Mouse (Mus musculus) spleen, adult 18-20 months (tissue): ENCODE data around the gene Gm45521.

ENCODE experiments used
- DNase-seq, 2 experiments: peaks; one replicate each; pipeline ENCODE4 v3.0.0; 2022; ENCODE audit warnings: mixed read lengths in 2 of 2

The Gm45521 gene

DNA sequence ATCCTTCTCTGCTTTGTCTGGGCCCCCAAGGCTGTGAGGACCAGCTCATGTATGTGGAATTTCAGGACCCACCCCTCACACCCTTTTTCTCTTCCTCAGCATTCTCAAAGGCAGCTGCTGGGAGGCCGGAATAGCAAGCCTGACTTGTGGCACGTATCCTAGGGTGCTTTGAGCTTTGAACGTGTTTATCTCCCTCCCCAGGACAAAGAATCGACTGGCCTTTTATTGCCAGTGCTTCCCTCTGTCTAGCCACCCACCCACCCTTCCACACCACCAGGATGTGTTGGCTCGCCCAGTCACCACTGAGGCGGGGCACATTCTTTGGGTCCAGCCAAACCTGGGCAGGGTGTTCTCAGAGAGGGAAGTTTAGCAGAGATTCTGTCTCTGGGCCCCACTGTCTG lies 3.0 kb upstream of the Gm45521 start:
- no peak for DNase-seq

DNA sequence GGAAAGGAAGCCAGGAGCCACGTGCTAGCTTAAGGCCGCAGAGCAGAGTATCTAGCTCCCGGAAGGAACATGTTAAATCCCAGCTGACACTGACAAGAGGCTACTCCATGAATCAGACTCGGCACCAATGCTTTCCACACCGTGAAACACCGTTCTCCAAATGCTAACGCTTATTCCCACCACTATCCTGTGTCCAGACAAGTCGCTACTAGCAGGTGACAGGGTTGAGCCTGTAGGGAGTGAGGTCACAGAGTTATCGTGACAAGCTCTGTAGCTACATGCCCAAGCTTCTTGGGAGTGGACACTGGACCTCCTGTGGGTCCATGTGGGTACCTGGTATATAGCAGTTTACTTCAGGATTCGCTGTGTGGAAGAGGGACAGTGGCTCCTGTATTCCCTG lies 661 bp upstream of the Gm45521 start:
- no peak for DNase-seq

DNA sequence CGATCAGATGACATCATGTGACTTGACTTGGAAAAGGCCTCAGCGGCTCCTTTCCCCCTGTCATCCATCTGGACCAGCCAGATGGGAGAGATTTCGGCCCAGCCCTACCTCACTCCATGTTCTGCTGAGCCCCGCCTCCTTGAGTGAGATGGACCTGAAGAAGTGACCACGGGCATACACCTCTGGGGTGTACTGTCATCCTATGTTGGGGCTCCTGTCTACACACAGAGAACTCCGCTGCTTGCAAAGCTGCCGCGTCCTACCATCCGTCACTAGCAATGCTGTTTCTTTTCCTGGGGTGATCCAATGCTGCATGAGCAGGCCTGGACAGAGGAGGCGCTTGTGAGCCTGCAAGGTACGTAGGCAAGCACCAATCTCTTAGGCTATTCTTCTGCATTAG lies 3.5 kb downstream of the Gm45521 start:
- DNase-seq, result no peak

DNA sequence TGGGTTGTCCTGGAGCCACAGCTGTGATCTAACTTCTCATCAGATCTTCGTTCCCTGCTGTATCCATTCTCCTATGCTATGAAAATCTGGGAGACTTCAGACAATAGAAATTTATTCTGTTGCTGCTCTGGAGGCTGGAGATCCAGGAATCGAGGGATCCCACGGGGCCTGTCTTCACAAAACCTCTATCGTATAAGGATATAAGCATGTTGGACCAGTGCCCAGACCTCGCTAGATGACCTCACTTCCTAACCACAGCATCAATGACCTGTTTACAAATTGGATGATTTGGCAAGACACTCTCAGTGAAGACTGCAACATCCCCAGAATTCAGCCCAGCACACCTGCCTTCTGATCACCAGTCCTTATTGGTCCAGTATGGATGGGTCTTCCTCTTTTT lies 4.6 kb downstream of the Gm45521 start:
- no peak for DNase-seq

DNA sequence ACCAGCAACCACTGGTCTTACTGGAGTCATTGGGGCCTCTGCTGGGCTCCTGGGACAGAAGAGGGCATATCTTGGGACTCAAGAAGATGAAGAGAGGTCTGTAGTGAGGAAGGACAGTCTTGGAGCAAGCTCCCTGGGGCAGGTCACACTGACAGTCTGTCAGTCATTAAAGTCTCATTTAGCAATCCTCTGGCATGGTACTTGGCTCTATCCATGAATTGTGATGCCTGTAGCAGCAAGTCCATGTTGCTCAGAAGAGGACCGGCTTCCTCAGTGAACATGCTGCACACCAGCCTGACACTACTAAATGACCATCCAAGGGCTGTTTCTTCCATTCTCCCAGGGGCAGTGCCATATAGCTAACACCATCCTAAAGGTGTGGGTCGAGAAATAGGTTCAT lies 5.5 kb downstream of the Gm45521 start:
- DNase-seq, result no peak

DNA sequence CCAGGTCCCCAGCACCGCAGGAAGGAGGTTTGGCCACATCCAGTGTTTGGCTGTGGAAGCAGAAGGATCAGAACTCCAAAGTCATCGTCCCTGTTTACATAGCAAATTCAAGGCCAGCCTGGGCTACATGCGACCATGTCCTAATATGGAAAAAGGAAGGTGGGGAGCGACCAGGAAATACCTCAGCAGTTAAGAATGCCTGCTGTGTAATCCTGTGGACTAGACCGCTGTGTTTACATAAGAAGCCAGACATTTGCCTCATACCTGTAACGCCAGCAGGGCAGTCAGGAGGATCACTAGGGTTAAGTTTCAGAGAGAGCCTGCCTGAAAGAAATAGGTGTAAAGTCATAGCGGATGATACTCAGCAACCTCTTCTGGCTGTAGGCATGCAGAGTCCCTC lies 6.1 kb downstream of the Gm45521 start:
- no peak for DNase-seq

DNA sequence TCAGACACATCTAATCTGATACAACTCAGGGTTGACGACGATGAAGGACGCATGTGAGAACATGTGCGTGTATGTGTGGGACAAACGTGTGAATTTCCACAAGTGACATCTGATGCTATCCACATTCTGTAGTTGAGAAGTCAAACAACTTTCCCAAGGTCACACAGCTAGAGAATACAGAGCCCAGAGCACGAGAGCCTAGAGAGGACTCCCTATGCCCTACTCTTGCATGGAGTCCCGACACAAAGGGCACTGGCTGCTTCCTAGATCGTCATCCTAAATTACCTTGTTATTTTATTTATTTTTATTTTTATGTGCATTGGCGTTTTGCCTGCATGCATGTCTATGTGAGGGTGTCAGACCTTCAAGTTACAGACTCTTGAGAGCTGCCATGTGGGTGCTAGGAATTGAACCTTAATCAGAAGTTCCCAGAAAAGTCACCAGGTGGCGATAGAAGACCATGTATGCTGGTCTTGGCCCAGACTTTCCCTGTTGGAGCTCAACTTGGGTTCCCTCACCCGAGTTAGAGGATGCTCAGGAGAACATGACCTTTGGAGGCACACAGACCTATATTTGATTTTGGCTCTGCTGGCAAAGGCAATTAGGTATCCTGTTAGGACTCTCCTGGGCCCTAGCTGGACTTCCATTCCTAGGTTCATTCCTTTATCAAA lies 7.3 kb downstream of the Gm45521 start:
- DNase-seq, result peak in 1 of 2 experiments; percentile 63

DNA sequence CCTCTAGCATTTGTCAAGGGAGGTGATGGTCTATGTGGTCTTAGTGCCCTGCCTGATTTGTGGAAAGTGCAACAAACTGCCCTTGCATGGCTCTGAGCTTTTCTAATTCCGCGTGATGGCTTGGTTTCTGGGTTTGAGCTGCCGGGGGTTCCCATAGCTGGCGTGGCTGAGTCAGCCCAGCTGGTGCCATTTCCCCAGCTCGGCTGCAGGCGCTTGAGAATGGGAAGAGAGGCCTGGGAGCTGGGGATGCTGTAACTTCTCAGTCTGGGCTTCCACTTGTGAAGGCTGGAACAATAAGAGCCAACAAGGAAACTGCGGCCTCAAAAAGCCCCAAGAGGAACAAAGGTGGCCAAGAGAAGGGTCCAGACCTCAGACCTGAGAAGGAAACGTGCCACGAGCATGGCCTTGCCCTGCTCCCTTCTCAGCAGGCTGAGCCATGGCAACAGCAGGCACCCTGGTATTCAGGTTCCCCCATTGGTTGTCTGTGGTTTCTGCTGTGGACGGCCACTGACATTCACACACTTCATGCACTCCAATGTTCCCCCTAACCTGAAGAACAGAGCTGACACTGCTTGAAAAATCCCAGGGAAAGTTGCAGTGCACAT lies 14.9 kb downstream of the Gm45521 start:
- DNase-seq, result no peak

DNA sequence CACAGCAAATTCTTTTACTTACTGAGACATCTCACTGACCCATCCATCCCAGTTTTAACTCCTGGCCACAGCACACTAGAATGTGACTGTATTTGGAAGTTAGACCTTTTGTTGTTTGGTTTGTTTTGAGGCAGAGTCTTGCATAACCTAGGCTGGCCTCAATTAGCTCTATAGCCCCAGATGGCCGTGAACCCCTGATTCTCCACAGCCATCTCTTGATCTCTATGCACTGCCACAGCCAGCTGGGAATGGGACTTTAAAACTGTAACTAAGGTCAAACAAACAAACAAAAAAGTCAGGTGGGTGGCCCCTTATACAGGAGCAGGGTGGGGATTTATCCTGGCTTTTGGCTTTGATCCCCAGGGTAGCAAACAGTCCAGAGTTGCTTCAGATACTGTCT lies 17.6 kb downstream of the Gm45521 start:
- no peak for DNase-seq

DNA sequence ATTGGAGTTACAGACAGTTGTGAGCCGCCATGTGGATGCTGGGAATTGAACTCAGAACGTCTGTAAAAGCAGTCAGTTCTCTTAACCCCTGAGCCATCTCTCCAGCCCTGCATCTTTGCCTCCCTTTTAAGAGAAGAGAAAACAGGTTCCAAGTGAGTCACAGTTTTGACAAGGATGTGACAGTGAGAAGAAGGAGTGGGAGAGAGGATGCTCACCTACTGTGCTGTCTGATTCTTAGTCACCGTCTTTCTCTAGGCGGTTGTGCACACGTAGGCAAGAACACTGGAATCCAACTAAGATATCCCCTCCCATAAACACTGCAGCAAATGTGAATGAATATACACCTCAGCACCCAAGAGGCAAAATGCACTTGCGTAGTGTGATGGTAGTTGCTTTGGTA lies 18.1 kb downstream of the Gm45521 start:
- DNase-seq, result no peak

DNA sequence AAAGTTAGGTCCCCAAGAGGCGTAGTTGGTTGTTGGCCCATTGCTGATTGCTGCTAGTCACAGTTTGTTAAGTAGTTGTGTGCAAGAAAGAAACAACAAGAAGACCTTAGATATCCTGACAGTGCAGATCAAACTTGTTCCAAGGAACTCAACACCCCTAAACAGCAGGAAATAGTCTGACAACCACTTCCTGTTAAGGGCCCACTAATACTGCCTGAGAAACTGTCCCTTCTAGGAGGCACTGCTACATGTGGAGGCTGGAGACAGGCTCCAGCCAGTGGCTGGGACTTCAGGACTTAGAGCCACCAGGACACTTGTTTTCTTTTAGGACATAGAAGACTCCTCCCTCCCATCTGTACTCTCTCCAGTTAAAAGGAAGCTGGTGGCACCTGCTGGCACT lies 20.4 kb downstream of the Gm45521 start:
- DNase-seq, result no peak

DNA sequence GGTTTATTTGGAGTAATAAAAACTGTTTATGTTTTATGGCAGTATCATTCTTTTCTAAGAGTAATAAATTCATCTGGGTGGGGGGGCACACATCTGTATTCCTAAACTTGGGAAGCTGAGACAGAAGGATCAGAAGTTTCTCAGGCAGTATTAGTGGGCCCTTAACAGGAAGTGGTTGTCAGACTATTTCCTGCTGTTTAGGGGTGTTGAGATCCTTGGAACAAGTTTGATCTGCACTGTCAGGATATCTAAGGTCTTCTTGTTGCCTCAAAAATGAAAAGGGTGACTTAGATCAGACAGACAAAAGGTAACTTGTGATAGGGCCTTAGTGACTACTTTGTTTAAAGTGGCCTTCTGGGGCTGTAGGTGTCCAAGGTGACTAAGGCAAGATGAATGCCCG lies 21.1 kb downstream of the Gm45521 start:
- no peak for DNase-seq

DNA sequence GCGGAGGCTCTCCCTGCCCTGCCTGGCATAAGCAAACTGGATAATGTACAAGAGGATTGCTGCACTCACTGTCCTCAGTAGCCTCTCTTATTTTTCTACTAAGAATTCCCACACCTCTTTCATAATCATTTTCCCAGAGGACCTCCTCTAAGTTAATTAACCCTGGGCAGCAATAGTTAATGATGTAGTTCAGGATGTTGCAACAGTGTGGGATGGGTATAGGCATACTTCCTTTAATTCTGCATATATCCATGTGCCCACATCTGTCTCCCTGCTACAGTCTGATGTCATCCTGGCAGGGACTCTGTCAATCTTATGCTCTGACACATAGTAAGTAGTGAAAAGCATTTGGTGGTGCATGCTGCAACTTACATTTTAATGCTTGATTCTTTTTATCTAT lies 24.1 kb downstream of the Gm45521 start:
- DNase-seq, result no peak

DNA sequence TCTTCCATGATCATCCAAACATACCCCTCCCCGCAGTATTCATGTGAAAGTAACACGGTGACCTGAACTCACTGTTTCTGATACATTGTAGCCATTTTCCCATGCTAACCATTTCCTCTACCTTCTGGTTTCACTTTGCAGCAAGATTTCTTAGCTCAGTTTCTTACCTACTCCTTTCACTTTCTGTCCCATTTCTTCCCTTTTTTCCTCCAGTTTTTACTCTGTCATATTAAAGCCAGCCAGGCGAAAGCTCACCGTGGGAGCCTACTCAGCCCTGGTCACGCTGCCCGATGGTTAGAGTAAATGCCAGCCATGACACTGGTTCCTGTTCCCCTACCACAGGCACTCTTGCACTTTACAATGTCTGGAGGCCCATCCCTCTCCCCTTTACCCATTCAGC lies 29.8 kb downstream of the Gm45521 start:
- DNase-seq, result no peak

DNA sequence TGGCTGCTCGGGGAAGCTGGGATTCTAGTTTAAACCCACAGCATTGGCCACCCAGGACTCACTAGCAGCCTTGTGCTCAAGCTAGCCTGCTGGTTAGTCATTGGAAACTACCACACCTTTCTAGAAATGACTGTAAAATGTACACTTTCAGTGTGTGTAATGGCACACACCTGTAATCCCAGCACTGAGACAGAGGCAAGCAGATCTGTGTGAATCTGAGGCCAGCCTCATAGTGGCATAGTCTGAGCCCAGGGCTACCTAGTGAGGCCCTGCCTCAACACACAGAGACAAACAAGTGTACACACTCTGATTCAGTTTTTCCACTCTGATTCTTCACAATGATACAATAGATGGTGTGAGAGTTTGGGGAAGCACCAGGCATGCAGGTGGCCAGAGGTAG lies 32.3 kb downstream of the Gm45521 start:
- no peak for DNase-seq

DNA sequence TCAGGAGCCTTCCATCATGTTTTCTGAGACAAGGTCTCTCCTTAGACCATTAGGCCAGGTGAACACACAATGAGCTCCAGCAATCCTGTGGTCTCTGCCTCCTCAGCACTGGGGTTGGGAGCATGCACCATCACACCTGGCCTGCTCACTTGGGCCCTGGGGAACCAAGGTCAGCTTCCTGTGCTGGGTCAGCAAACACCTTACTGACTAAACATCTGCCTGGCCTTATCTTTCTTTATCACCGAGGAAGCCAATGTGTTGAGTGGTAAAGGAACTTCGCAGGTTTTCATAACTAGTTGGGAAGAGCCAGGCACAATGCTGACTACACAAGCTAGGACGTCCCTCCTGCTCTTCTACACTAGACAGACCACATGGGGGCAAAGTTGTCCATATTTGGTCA lies 32.9 kb downstream of the Gm45521 start:
- DNase-seq, result no peak

DNA sequence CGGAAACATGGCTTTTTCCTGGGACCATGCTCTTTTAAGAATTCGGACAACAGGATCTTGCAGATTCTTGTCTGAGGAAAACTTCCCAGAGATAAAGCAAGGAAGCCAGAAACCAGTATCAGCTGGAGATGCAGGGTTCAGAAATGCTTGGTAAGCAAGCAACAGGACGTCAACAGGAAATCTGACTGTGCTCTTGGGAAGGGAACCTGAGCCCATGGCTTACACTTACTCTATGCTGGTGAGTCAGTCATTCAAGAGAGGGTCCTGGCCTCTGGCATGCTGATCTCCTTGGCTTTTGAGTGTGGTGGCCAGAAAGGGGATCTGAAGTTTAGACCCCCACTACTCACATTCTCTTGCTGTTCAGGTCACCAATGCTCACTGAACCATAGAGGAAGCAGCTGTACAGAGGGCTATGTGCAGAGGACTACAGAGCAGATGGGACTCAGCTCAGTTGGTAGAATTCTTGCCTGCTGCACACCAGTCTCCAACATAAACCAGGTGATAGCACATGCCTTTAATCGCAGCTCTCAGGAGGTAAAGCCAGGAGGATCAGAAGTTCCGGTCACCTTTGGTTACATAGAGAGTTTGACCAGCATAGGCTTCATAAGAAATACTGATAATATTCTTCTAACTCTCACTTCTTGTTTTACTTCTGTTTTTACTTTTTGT lies 34.2 kb downstream of the Gm45521 start:
- DNase-seq, result no peak

DNA sequence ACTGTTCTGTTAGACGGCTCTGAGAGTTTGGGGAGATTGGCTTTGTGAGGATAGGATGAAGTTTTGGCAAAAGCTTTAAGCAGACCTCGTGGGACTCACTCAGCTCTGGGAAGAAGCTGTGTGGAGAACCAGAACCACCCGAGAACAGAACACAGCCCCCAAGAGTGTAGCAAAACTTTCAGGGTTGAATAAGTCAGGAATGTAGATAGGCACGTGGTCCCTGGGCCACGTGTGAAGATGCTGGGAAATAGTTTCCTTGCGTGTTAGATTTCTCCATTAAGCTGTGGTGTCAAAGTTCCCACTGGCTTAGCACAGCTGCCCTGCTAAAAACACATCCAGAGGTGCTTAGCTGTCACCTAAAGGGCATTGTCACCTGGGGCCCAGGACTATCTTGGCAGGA lies 35.1 kb downstream of the Gm45521 start:
- no peak for DNase-seq

DNA sequence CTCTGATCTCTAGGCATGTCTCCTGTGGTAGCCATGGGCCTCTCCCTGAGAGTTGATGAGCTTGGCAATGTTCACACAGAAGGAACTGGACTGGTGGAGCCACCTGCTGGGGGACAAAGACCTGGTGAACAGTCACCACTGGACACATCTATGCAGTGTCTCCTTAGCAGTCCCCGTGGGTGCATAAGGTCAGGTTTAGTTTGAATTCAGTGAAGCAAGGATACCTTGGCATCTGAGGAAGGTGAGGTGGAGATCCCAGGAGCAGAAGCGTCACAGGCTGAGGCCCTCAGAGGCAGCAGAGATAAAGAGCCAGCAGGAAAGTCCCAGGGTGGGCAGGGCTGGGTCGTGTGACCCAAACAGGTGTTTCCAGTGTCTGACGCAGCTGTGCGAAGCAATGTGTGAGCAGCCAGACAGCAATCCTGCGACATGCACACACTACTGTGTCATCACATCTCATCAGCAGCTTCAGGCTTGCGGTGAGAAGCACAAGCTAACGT lies 37.2 kb downstream of the Gm45521 start, which contains the start of gene Dnase1l3:
Dnase1l3 (minus strand) TSS at position 303 of the 497 bp plus-strand sequence.
- peak; percentile 44 to 68 for DNase-seq

DNA sequence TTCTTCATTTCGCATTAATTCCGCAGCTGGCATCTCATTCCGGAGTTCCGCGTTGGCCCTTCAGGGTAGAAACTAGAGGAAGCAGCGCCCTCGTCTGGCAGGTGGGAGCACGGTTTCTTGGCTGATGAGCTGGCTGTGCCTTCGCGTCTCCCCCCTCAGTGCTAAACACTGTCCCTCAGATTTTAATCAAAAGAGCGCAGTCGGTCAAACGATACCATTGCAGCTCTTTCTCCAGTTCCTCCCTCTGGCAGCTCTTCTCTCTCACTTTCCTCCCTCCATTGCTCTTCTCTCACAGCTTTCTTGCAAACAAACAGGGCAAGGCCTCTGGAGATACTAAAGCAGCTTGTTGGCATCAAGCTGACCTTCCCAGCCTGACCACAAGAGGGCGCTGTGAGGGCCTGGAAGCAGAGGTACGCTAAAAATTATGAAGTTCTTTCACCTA lies 40.2 kb downstream of the Gm45521 start:
- DNase-seq, result peak; percentile 83 to 93

DNA sequence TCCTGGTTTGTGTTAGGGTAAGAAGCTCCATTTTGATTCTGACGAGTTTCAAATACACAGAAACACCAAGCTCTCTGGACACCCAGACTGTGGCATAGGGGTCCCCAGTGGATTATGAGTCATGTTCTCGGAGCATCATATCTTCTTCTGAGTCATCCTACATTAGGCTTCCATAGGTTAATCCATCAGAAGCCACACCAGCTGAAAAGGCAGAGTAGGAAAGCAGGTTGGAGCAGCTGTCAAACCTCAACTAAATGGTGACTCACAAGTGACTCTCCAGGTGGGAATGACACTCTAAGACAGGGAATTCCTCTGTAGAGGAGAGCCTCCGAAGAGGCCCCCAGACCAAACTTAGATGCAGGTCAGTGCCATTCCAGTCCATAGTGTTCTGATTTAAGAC lies 41.9 kb downstream of the Gm45521 start:
- no peak for DNase-seq

DNA sequence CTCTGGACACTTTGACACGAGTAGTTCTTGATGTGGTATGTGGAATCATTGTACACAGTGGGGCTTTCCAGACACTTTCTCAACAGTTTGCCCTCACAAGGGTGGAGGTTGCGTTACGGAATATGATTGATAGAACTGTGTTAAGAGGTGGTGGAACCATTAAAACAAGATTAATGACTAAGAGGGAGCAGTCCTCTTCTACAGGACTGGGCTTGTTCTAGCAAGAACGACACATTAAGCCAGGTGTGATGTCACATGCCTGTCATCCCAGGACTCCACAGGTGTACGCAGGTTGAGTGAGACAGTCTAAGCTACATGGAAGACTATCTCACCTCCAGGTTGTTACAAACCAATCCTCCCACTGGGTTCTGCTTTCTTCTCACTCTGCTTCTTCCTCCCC lies 42.3 kb downstream of the Gm45521 start:
- no peak for DNase-seq

DNA sequence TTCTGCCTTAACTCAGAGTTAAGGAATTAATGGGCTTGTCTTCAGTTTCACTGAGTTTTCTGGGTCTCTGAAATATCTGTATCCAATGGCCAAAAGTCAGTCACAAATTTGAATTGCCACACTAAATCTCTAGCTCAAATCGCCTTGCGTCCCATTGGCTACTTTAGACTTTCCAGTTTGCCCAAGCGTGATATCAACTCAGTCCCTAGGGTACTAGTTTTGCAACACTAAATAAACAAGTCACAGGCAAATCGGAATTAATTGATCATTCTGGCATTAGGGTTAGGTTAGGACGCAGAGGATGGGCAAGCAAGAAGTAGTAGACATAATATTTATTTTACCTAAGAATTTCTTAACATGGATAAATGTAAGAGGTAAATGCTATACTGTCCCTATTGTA lies 43.2 kb downstream of the Gm45521 start:
- DNase-seq, result no peak
